Mouse (Mus musculus) heart, embryonic 13.5 days (tissue): Measurements from ENCODE around the gene Sf3a3. TPM values are rescaled to one million over a fixed set of nuclear protein-coding genes. Genes with fewer than 3 reads are reported as not detected.
"Not testable (repeated sequence)": the region's sequence is repeated elsewhere in the genome, so short reads cannot be mapped to it uniquely, and the experiment has no call there.

Experiments used
- ATAC-seq: fragments of 200-750 bp; cut with Nextera tagmentation; 2 replicates; pipeline ENCODE4 v1.8.0; 2017; ENCODE audit warnings: moderate TSS enrichment; ENCODE audit not compliant: insufficient number of reproducible peaks, low FRiP score, low TSS enrichment; ENCODE audit errors: extremely low read depth
- H3K27ac ChIP-seq: fragments of 300-500 bp; sonication (generic); replicated peaks from 2 replicates; pipeline ENCODE4 v1.5.1; 2015; ENCODE audit warnings: moderate library complexity, mild to moderate bottlenecking, inconsistent platforms
- H3K27me3 ChIP-seq: fragments of 300-500 bp; sonication (generic); replicated peaks from 2 replicates; pipeline ENCODE4 v1.6.1; 2015; ENCODE audit warnings: mild to moderate bottlenecking, inconsistent platforms
- H3K36me3 ChIP-seq: fragments of 300-500 bp; sonication (generic); 2 replicates; pipeline ENCODE4 v1.6.1; 2015; ENCODE audit warnings: mild to moderate bottlenecking, inconsistent platforms
- H3K4me1 ChIP-seq: fragments of 300-500 bp; sonication (generic); 2 replicates; pipeline ENCODE4 v1.6.1; 2015; ENCODE audit warnings: inconsistent platforms
- H3K4me2 ChIP-seq: fragments of 300-500 bp; sonication (generic); 2 replicates; pipeline ENCODE4 v1.6.1; 2015; ENCODE audit warnings: inconsistent platforms, mild to moderate bottlenecking, moderate library complexity
- H3K4me3 ChIP-seq: fragments of 300-500 bp; sonication (generic); 2 replicates; pipeline ENCODE4 v1.5.1; 2015; ENCODE audit warnings: moderate library complexity, mild to moderate bottlenecking, inconsistent platforms
- H3K9ac ChIP-seq: fragments of 300-500 bp; sonication (generic); 2 replicates; pipeline ENCODE4 v1.6.1; 2015; ENCODE audit warnings: inconsistent platforms, mild to moderate bottlenecking, moderate library complexity
- H3K9me3 ChIP-seq: fragments of 300-500 bp; sonication (generic); 2 replicates; pipeline ENCODE4 v1.6.1; 2016; ENCODE audit warnings: inconsistent platforms
- WGBS: fragments of 180-500 bp; shearing (Covaris S2); methylation state at CpG from one replicate; pipeline ENCODE4 v1.1.7; 2015; ENCODE audit warnings: mixed read lengths; 5-methylcytosine and 5-hydroxymethylcytosine counted together
- polyA plus RNA-seq: library from polyadenylated mRNA; unstranded; fragments of >200 nt; fragmentation: Nextera tagmentation; extraction: Ambion mirVana; gene quantifications from 2 replicates; pipeline ENCODE4 v1.2.1, GENCODE M21; 2015

Sf3a3 gene
- polyA plus RNA-seq, 1 experiment from 2014 or later, result 92.4 TPM

- peak; percentile 72 for ATAC-seq
- peak within 1 kb of the TSS; percentile 85 for H3K27ac ChIP-seq
- no peaks in the 10 kb centered on the region for H3K9me3 ChIP-seq
- peak within 1 kb of the TSS; percentile 91 for H3K4me3 ChIP-seq
- peaks cover under 1% of the 10 kb centered on the region; the same call in 1 of the 2 replicates for H3K36me3 ChIP-seq
- peaks cover 53% of the 10 kb centered on the region for H3K4me1 ChIP-seq
- 1% methylated on average over 47 of the region's 59 CpGs for WGBS
- H3K27me3 ChIP-seq, result peaks cover 10% of the 10 kb centered on the region
- H3K4me2 ChIP-seq, result peak within 1 kb of the TSS; percentile 94
- H3K9ac ChIP-seq, result peak within 1 kb of the TSS; percentile 98
Measured at GRCm38 (mm10) chr4:124700248-124700971, 14.2 kb upstream of the Sf3a3 start, which contains the start of gene Fhl3. Fhl3 (plus strand) TSS chr4:124700701.

DNA sequence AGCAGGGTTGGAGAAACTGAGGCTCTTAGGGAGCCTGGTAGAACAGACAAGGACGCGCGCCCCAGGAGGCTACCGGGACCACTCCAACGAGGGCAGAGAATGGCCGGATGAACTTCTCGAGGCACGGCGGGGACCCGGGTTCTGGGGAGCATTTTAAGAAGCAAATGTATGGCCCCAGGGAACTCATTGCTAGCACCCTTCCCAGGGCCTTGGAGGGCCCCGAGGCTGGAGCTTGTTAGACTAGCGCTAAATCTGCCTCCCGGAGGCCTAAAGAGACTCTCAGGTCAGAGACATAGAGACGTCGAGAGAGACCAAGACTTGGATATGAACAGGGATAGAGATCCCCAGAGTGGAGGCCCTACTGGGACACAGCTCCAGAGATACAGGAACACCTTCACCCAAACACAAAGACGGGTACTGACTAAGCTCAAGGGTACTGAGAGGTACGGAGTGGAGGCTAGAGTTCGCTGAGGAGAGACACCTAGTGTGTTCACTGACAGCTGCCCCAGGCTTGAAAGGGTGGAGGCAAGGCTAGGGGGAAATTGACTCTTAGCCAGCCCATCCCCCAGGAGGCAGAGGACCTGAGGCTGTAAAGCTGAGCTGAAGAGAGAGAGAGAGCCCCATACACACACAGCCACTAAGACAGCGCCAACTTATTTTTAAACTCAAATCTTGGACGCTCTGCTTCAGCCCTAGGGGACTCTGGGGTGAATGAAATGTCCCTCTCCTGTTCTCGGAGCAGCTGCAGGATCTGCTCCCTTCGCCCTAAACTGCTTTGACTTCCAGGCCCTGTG, 13.3 kb upstream of the Sf3a3 start:
- no peak for ATAC-seq

GRCm38 (mm10) chr4:124701916-124702315, 12.7 kb upstream of the Sf3a3 start:
- peaks cover 58% of the 10 kb centered on the region for H3K4me1 ChIP-seq
- no peak for ATAC-seq
- H3K9ac ChIP-seq, result peak overlapping the region; percentile 98
- H3K27ac ChIP-seq, result peak overlapping the region; percentile 85
- peak overlapping the region; percentile 91 for H3K4me3 ChIP-seq
- H3K36me3 ChIP-seq, result peaks cover 15% of the 10 kb centered on the region
- H3K9me3 ChIP-seq, result no peaks in the 10 kb centered on the region
- H3K27me3 ChIP-seq, result no peaks in the 10 kb centered on the region
- H3K4me2 ChIP-seq, result peak overlapping the region; percentile 94
- WGBS, result 31% methylated on average over 4 of the region's 5 CpGs

More for the DNA sequence above, 13.3 kb upstream of the Sf3a3 start:
- H3K27me3 ChIP-seq, result peaks cover 2% of the 10 kb centered on the region
- peak overlapping the region; percentile 98 for H3K9ac ChIP-seq
- peak overlapping the region; percentile 91 for H3K4me3 ChIP-seq
- no peaks in the 10 kb centered on the region for H3K9me3 ChIP-seq
- 2% methylated on average over 22 of the region's 22 CpGs for WGBS
- H3K4me1 ChIP-seq, result peaks cover 58% of the 10 kb centered on the region
- peak overlapping the region; percentile 85 for H3K27ac ChIP-seq
- H3K4me2 ChIP-seq, result peak overlapping the region; percentile 94
- H3K36me3 ChIP-seq, result peaks cover 8% of the 10 kb centered on the region

DNA sequence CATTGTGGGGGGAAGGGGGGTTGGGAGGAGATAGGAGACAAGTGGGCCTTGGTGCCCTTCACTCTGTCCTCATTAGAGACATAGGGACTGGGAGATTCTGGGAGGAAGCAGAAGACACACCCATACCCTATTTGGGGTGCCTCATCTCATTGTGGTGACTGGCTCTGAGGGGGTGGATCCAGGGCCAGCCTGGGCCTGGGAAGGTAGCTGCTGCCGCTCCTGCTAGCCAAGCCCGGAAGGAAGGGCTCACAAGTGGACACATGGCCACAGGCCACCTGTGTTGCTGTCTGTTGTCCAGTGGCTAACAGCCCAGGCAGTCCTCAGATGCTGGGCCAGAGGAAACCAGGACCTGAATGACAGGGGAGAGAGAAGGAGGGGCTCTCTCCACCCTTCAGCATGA, 11.2 kb upstream of the Sf3a3 start:
- no peaks in the 10 kb centered on the region for H3K27me3 ChIP-seq

DNA sequence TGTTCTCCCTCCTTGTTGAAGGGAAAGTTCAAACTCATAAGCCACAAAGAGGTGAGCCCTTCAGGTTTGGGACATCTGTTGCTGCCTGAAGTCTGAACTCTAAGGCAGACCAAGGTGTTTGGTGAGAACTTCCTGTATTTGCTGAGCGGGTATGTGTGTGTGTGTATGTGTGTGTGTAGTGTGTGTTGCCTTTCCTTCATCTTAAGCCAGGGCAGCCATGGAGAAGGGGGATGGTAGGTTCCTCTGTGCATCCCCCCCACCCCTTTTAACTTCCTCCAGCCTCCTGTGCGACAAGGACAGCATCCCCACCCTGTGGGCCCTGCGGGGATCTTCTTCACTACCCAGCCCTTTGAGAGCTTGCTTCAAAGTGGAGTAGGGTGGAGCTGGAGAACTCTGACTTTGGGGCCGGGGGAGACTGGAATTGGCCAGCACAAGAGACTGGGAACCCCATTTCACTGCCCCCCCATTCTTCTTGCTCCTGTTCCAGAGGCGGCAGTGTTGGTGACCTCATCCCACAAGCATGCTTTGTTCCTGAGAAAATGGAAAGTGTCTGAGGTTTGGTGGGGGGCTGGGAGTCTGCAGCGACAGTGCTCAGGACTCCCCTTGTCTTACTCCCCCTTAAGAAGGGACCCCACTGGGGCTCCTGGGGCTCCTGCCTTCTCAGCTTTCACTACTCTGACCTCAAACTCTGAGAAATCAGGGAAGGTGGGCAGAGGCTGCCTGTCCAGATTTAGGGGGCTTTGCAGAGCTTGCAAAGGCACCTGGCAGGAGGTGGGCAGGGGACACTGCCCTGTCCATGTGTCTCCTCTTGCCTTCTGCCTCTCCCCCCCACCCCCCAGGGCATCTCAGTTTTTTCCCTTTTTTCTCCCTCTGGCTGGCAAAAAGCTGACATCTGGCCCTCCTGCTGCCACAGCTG, 10.4 kb upstream of the Sf3a3 start:
- H3K27me3 ChIP-seq, result no peaks in the 10 kb centered on the region
- peak overlapping the region; percentile 94 for H3K4me2 ChIP-seq
- peaks cover 25% of the 10 kb centered on the region for H3K36me3 ChIP-seq
- H3K9me3 ChIP-seq, result no peaks in the 10 kb centered on the region
- peak overlapping the region; percentile 95 for H3K27ac ChIP-seq
- WGBS, result 14% methylated on average over 6 of the region's 6 CpGs
- peaks cover 76% of the 10 kb centered on the region for H3K4me1 ChIP-seq
- peak overlapping the region; percentile 76 for H3K9ac ChIP-seq
- H3K4me3 ChIP-seq, result peak overlapping the region; percentile 29
- no peak for ATAC-seq

More for the DNA sequence above, 11.2 kb upstream of the Sf3a3 start:
- 7% methylated on average over 2 of the region's 2 CpGs for WGBS
- Histone ChIP-seq H3K9me3 (no peaks in the 10 kb centered on the region), H3K4me2 (peak overlapping the region; percentile 94), H3K36me3 (peaks cover 25% of the 10 kb centered on the region), H3K4me3 (peak overlapping the region; percentile 29), H3K27ac (peak overlapping the region; percentile 95), H3K4me1 (peaks cover 69% of the 10 kb centered on the region), H3K9ac (peak overlapping the region; percentile 76)
- no peak for ATAC-seq

- H3K27me3 ChIP-seq, result no peaks in the 10 kb centered on the region
- peak overlapping the region; percentile 76 for H3K9ac ChIP-seq
- H3K4me2 ChIP-seq, result peak overlapping the region; percentile 94
- H3K4me1 ChIP-seq, result peaks cover 79% of the 10 kb centered on the region
- peak overlapping the region; percentile 95 for H3K27ac ChIP-seq
- H3K9me3 ChIP-seq, result no peaks in the 10 kb centered on the region
- peaks cover 25% of the 10 kb centered on the region for H3K36me3 ChIP-seq
- no peak for ATAC-seq
- 24% methylated on average over 11 of the region's 11 CpGs for WGBS
- peak overlapping the region; percentile 29 for H3K4me3 ChIP-seq
Measured at GRCm38 (mm10) chr4:124704797-124705474, 9.6 kb upstream of the Sf3a3 start.

GRCm38 (mm10) chr4:124705661-124706269, 8.8 kb upstream of the Sf3a3 start:
- Histone ChIP-seq H3K9me3 (no peaks in the 10 kb centered on the region), H3K36me3 (peaks cover 25% of the 10 kb centered on the region), H3K4me1 (peaks cover 83% of the 10 kb centered on the region), H3K27me3 (no peaks in the 10 kb centered on the region), H3K27ac (peak overlapping the region; percentile 95), H3K9ac (no peak overlapping the region), H3K4me2 (peak overlapping the region; percentile 94; the same call in 1 of the 2 replicates), H3K4me3 (no peak overlapping the region)
- no peak for ATAC-seq
- WGBS, result 72% methylated on average over 23 of the region's 23 CpGs

DNA sequence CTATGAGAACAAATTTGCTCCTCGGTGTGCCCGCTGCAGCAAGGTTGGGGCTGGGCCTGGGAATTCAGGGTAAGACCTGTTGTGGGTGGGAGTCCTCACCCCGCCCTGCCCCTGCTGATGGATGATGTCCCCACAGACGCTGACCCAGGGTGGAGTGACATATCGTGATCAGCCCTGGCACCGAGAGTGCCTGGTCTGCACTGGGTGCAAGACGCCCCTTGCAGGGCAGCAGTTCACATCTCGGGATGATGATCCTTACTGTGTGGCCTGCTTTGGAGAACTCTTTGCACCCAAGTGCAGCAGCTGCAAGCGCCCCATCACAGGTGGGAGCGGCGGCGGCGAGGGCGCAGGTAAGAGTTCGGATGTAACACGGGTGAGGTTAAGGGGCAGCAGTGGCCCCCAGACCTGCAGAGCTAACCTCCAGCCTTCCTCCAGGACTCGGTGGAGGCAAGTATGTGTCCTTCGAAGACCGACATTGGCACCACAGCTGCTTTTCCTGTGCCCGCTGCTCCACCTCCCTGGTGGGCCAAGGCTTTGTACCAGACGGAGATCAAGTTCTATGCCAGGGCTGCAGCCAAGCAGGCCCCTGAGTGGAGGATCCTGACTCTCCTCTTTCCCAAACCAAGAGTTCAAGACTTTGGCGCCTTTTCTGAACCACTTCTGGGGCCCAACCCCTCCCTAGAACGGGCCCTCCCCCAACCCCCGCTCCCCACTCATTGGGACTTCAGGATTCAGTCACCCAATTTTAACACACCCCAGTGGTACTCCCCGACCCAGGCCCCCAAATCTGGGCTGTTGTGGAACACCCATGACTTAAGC, 7.0 kb upstream of the Sf3a3 start:
- peaks cover 25% of the 10 kb centered on the region for H3K36me3 ChIP-seq
- peaks cover 66% of the 10 kb centered on the region for H3K4me1 ChIP-seq
- H3K4me2 ChIP-seq, ATAC-seq, H3K27me3 ChIP-seq, H3K9ac ChIP-seq, H3K9me3 ChIP-seq, H3K4me3 ChIP-seq: not testable (repeated sequence)
- WGBS, result 86% methylated on average over 25 of the region's 25 CpGs
- H3K27ac ChIP-seq, result peak overlapping the region; percentile 94

GRCm38 (mm10) chr4:124708200-124708517, 6.4 kb upstream of the Sf3a3 start:
- Histone ChIP-seq H3K4me1 (peaks cover 62% of the 10 kb centered on the region), H3K36me3 (peaks cover 25% of the 10 kb centered on the region), H3K4me3 (peak overlapping the region; percentile 51), H3K4me2 (peak overlapping the region; percentile 79), H3K27ac (peak overlapping the region; percentile 94), H3K9ac (peak overlapping the region; percentile 75)
- 0% methylated on average over 1 of the region's 1 CpGs for WGBS
- not testable (repeated sequence) for ATAC-seq, H3K27me3 ChIP-seq, H3K9me3 ChIP-seq
